Mouse (Mus musculus): ENCODE measurements around the gene Cic.

Cic gene

DNA sequence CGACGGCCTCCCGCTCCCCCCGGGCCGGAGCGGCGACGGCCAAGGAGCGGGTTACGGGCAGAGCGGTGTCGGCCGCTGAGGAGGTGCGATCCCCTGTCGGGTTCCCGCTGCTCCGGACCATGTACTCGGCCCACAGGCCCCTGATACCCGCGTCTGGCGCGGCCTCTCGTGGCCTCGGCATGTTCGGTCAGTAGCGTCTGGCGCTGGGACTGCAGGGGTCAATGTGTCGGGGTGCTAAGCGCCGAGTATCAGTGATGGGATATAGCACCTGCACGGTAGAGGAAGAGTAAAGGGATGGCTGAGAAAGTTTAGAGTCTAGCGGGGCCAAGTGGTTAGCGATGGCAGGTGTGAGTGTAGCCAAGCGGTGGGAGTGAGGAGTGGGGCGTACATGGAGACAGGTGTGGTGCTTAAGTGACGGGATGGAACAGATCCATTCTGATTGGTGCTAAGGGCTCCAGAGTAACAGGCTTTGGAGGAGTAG lies 15.3 kb downstream of the Cic start:
- peak; percentile 46 for DNase-seq (ENCODE audit: low spot score)

DNA sequence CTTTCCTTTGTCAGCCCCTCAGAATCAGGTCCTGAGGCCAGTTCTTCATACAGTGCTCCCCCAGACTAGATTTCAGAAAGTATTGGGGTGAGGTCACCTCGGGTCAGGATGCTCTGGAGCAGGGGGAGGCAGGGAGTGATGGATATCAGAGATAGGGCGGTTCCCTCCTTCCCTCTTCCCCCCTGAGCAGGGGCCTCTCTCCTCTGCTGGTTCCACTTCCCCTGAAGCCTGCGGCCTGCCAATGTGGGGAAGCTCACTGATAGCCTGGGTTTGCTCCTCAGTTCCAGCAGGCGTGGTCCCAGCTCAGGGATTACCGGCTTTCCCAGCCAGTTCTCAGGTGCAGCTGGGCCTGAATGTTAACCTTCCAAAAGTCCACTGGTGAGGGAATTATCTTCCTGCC lies 16.1 kb downstream of the Cic start:
- DNase-seq (ENCODE audit: low spot score): peak; percentile 22

DNA sequence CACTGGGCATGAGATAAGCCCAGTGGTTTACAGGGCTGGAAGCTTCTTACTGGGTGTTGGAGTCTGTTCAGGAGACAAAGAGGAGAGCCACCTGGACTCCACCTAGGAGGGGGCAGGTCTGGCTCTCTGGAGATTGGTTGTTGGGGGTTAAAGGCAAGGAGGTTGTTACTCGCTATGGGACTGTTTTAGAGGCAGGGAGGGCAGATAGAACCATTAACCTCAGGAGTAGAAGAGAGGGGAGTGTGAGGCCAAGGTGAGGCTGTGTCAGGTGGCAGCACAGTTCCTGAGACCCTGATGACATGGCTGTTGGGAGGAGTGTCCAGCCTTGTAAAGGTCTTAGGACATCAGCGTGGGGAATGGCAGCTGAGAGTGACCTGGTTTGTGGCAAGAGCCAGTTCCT lies 16.7 kb downstream of the Cic start:
- no peak for DNase-seq (ENCODE audit: low spot score)

DNA sequence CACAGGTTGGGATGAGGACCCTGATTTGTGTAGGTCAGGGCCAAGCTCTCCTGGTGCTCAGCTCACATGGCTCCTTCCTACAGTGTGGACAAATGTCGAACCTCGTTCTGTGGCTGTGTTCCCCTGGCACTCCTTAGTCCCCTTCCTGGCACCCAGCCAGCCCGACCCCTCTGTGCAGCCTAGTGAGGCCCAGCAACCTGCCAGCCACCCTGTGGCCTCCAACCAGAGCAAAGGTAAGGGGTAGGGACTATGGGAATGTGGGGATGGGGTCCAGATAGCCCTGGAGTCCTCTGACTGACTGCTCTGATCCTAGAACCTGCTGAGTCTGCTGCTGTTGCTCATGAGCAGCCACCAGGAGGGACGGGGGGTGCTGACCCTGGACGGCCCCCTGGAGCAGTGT lies 17.3 kb downstream of the Cic start:
- no peak for DNase-seq (ENCODE audit: low spot score)

DNA sequence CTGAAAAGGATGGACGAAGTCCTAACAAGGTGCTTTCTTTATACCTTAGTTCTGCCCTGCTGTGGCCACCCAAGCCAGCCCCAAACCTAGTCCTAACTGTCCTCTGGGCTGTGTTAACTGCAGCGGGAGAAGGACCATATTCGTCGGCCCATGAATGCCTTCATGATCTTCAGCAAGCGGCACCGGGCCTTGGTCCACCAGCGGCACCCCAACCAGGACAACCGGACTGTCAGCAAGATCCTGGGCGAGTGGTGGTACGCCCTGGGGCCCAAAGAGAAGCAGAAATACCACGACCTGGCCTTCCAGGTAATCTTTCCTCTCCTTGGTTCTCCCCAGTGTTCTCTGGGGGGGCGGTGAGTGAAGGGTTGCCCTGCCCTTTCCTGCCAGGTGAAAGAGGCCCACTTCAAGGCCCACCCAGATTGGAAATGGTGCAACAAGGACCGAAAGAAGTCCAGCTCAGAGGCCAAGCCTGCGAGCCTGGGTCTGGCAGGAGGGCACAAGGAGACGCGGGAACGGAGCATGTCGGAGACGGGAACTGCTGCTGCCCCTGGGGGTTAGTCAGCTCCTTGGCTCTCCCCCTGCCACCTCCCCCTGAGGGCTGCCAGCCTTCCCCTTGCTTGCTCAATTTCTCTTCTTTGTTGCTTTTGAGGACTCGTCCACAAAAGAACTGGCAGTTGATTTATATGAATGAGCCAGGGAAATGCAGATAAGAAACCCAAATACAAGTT lies 18.2 kb downstream of the Cic start:
- no peak for DNase-seq (ENCODE audit: low spot score)

DNA sequence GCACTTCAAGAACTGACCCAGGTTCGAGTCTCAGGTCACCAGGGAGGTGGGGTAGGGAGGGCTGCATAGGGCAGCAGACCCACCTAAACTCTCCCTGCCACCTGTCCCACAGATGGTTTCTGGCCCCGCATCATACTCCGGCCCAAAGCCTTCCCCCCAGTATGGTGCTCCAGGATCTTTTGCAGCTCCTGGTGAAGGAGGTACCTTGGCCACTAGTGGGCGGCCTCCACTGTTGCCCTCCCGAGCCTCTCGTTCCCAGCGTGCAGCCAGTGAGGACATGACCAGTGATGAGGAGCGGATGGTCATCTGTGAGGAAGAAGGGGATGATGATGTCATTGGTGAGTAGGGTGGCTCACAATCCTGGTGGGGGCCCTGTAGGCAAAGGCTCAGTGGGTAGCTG lies 19.5 kb downstream of the Cic start:
- no peak for DNase-seq (ENCODE audit: low spot score)

DNA sequence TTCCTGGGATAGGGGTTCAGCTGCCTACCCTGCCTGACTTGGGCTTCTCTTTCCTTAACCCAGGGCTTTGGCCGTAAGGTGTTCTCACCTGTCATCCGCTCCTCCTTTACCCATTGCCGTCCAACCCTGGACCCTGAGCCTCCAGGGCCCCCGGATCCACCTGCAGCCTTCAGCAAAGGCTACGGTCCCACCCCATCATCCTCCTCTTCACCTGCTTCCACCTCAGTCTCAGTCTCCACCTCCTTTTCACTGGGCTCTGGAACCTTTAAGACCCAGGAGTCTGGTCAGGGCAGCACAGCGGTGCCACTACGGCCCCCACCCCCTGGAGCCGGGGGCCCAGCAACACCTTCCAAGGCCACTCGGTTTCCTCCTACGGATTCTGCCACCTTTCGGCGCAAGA lies 20.5 kb downstream of the Cic start:
- DNase-seq (ENCODE audit: low spot score): no peak

DNA sequence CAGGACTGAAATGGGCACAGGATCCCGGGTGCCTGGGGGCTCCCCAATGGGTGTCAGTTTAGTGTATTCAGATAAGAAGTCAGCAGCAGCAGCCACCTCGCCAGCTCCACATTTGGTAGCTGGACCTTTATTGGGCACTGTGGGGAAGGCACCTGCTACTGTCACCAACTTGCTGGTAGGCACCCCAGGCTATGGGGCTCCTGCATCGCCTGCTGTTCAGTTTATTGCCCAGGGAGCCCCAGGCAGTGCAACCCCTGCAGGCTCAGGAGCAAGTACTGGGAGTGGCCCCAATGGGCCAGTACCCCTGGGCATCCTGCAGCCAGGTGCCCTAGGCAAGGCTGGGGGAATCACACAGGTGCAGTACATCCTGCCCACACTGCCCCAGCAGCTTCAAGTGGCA lies 21.2 kb downstream of the Cic start:
- no peak for DNase-seq (ENCODE audit: low spot score)

DNA sequence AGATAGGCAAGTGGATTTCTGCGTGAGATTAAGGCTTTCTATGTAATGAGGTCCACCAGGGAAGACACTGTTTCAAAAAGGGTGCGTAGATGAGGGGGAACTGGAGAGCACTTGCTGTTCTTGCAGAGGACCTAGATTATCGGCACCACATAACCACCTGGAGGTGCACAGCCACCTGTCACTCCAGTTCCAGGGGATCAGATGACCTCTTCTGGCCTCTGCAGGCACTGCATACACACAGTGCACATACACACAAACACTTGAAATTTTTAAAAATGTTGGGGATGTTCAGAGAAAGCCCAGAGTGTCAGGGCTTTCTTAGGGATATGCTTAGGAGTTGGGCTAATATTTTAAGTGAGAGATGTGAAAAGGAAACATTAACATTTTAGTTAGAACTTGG lies 22.4 kb downstream of the Cic start:
- no peak for DNase-seq (ENCODE audit: low spot score)

DNA sequence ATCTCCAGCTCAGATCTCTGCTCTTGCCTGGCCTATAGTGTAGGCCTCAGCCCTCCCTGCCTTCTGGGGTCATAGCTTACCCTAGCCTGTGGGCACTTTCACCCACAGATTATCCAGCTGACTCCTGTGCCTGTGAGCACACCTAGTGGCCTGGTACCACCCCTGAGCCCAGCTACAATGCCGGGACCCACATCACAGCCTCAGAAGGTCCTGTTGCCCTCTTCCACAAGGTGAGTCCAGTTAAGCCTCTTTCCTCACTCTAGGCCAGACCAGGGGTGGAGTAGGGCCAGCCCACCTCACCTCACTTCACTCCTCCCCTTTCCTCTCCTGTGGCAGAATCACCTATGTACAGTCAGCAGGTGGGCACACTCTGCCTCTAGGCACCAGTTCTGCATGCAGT lies 23.0 kb downstream of the Cic start:
- no peak for DNase-seq (ENCODE audit: low spot score)

DNA sequence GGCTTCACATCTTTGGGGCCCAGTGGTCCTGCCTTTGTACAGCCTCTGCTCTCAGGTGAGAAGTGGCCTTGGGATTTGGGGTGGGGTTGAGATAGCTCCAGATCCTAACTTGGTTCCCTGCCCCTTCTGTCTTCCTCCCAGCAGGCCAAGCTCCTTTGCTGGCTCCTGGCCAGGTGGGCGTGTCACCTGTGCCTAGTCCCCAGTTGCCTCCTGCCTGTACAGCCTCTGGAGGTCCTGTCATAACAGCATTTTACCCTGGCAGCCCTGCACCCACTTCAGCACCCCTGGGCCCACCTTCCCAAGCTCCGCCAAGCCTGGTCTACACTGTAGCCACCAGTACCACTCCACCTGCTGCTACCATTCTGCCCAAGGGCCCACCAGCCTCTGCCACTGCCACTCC lies 23.4 kb downstream of the Cic start:
- peak; percentile 74 for DNase-seq (ENCODE audit: low spot score)

DNA sequence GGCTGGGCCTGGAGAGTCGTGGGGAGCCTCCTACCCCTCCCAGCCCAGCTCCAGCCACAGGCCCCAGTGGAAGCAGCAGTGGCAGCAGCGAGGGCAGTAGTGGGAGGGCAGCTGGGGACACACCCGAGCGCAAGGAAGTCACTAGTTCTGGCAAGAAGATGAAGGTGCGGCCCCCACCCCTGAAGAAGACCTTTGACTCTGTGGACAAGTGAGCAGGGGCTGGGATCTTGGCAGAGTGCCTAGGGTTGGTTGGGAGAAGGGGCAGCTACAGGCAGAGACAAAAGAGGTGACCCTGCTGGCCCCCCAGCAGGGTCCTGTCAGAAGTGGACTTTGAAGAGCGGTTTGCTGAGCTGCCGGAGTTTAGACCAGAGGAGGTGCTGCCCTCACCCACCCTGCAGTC lies 24.6 kb downstream of the Cic start:
- no peak for DNase-seq (ENCODE audit: low spot score)

DNA sequence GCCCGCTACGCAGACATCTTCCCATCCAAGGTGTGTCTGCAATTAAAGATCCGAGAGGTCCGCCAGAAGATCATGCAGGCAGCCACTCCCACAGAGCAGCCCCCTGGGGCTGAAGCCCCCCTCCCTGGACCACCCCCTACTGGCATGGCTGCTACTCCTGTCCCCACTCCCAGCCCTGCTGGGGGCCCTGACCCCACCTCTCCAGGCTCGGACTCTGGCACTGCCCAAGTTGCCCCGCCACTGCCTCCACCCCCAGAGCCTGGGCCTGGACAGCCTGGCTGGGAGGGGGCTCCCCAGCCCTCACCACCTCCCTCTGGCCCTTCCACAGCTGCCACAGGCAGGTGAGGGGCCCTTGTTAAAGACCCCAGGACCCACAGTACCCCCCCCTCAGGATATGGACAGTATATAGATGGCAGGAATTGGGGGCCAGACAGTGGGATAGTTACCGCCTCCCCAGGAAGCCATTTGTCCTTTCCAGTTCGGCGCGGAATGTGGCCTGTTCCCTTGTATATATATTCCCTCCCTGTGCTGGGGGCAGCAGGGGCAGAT lies 25.8 kb downstream of the Cic start:
- no peak for DNase-seq (ENCODE audit: low spot score)

DNA sequence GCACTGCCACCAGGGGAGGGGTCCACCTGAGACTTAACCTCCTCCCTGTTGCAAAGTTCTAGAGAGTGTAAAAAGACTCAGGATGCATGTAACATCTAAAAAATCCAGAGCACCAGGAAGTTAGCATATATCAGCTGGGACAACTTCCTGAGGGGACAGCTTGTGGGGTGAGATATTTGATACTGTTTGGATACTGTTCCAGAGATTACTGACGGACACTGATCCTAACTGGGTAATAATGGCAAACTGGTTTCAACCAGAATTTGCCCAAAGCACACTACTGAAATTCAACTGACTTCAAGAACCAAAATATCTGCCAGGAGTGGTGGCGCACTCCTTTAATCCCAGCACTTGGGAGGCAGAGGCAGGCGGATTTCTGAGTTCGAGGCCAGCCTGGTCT lies 27.0 kb downstream of the Cic start:
- DNase-seq (ENCODE audit: low spot score): no peak

DNA sequence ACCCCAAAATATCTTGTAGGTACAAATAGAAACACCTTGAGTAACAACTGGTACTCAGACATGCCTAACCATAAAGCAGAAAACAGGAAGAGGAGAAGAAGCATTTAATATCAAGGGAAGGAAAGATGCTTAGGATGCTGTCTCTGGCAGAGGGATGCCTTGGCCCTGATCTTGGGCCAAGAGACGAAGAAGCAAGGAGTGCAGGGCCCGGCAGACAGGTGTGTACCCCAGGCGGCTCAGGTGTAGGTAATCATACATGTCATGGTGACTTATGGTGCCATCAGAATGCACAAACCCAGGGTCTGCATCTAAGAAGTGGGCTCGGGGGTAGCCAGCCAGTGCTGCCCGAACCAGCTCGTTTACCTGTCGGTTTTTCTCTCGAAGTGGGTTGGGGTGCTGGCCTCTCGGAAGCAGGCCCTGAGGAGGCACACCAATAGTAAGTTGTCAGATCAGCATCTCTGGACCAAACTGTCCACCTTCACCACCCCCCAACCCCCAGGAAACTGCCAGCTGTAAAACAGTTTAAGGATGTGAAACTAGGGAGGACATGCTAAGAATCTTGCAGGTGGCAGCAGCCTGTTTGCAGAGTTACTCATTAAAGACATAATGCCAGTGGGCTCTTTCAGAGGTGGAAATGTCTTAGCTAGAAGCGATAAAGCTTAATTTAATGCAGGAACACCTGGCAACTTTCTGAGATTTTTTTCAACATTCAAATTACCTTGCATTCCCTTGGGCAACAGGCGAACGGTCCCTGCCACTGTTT lies 27.6 kb downstream of the Cic start:
- DNase-seq (ENCODE audit: low spot score): no peak

DNA sequence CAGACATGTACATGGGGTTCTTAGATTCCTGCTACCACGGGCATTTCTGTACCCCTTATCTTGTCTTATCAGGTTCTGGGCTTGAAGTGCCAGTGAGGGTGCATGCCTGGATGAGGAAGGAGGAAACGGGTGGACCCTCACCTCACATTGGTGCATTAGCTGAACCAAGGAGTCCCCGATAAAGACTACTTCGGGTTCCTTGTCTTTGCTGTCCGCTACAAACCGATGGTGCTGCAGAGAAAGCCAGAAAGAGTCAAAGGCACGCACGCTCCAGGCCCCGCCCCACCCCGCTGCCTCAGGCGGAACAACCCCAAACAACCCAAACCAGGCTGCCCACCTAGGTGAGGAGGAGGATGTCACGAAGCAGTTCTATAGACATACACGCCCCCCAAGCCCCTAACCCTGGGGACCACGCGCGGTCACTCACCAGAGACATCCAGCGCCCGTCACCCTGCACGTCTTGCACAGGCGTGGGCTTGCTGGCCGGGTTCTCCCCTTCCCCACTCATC lies 29.5 kb downstream of the Cic start:
- no peak for DNase-seq (ENCODE audit: low spot score)

DNA sequence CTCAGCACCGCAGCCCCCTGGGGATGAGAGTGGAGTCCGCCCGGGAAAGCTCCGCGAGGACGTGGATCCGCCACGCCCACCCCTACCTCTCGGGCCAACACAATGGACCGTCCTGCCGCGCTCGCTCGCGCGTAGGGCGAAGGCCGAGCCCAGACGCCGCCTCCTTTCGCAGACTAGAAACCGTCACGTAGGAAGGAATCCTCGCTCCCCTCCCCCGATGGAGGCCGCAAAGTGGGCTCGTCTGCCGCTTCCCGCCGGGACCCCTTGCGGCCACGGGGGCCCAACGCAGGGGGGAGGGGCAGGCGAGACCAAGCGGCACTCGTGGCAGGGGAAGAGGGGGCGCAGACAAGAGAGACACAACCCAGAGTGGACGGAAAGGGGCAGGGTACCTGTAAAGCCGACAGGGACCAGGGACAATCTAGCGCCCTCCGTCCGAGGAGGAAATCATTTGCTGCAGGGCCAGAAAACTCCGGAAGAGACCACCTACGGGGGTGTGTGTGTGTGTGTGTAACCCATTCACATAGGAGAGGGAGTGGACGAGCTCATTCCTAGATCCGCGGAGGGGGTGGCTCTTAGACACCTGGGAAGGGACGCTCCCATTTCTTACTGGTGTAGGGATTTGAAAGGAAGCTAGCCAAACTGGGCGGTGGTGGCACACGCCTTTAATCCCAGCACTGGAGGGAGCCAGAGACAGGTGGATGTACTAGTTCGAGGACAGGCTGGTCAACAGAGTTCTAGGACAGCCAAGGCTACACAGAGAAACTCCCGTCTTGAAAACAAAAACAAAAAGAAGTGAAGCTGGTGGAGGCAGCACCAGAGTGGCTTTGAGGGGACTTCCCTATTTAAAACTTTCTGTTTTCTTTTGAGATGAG lies 30.2 kb downstream of the Cic start, which contains the start of gene Pafah1b3:
TSS of gene Pafah1b3 (minus strand) at position 533 of the 872 bp plus-strand sequence.
- DNase-seq (ENCODE audit: low spot score): peak; percentile 87

DNA sequence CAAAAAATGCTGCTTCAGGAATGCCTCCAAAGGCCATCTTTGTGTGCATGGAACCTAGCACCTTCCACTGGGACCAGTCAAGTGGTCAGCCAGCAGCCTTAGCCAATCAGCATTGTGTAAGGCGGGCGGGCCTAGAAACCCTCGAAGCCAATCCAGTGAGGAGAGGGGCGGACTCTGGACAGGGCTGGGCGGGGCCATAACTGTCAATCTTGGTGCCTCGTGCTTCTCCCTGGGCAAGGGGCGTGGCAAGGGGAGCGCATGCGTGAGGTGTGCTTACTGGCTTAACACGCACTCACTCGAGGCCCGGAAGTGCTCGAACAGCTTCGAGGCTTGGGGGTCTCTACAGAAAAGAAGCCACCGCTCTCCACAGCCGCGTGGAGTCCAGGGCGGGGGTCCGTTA lies 33.6 kb downstream of the Cic start, which contains the start of gene Prr19:
TSS of gene Prr19 (plus strand) at position 349 of the 400 bp plus-strand sequence.
- no peak for DNase-seq (ENCODE audit: low spot score)

DNA sequence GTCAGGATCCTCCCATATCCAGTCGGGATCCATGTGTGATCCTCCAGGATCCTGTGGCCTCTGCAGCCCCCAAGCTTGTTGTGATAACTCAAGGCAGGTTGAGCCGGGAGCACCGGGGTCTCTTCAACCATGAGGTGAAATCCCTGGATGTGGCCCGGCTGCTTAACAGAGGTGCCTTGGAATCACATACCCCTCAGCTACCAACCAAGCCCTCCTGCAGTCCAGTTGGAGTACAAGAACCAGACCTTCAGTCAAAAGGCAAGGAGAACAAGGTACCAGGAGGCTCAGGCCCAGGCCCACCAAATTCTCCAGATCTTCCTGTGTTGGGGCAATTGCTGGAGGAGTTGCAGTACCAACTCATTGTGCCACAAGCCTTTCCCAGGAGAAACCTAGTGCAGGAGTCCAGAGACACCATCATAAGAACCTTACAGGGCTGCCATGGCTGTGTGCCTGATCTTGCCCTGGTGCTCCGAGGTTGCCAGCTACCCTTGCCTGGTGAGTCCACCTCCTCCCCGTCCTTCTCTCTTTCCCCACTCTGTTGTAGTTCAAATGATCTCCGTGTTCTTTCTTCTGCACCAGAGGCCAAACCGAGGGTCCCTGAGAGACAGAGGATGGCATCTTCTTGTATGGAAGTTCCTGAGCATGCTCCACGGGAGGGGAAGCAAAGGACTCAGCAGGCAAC lies 35.6 kb downstream of the Cic start:
- DNase-seq (ENCODE audit: low spot score): no peak

DNA sequence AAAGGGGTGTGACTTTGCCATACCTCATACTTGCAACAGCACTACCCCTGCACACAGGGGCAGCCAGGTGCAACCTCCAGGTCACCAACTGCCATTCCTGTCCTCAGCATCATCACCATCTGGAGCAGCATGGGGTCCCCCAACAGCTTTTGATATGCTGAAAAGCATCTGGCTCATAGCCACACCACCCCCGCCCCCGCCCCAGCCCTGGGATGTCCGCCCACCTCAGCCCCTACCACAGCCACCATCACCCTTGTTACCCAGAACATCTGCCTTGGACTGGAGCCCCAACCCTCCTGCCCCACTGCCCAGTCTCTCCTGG lies 36.1 kb downstream of the Cic start:
- DNase-seq (ENCODE audit: low spot score): no peak

DNA sequence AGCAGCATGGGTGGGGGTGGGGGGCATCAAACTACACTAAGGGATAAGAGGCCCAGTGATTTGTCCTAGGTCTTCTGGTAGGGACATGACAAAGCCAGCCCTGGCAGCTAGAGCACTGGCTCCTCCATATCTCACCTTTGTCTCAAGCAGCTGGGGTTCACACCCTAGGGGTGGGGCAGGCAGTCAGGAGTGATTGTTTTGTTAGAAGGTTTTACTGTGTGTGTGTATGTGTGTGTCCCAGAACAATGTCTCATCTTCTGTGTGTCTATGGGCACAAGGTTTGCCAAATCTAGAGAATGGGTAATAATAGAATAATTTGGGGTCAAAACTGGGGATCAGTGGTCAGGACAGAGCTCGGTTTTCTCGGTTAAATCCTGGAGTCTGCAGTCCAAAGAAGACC lies 38.0 kb downstream of the Cic start:
- DNase-seq (ENCODE audit: low spot score): no peak
